Mouse (Mus musculus) 3134 (cell line): ENCODE results near the gene Igtp.
"Not testable (repeated sequence)": the region's sequence is repeated elsewhere in the genome, so short reads cannot be mapped to it uniquely, and the experiment has no call there.

Experiments used
- DNase-seq: peaks from one replicate; pipeline ENCODE4 v3.0.0-alpha.2; 2011; ENCODE audit warnings: low spot score; ENCODE audit not compliant: insufficient read length; ENCODE audit errors: extremely low read depth

The Igtp gene

GRCm38 (mm10) chr11:58199229-58200037 is at the start of gene Igtp, which contains the start of gene Irgm2:
Gene Igtp (plus strand): TSS chr11:58199556.
Gene Irgm2 (plus strand): TSS chr11:58199618.
- peak; percentile 62 for DNase-seq

- DNase-seq, result no peak
Measured at GRCm38 (mm10) chr11:58155458-58155857, 43.9 kb upstream of the Igtp start.

DNA sequence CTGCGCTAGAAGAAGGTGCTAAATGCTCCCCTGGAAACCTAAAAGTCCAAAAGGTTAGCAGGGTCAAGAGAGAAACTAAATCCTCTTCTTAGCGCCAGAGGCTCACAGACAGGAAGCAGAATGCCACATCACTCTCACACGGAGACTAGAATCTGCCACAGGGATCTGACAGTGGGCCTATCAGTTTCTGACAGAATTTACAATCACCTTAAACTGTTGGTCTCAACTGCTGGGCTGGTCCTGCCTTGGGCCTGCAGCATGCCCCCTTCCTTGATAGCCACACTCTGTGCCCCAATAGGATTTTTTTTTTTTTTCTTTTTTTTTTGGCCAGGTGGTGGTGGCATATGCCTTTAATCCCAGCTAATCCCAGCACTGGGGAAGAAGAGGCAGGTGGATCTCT is 42.5 kb upstream of the Igtp start:
- DNase-seq, result no peak

DNA sequence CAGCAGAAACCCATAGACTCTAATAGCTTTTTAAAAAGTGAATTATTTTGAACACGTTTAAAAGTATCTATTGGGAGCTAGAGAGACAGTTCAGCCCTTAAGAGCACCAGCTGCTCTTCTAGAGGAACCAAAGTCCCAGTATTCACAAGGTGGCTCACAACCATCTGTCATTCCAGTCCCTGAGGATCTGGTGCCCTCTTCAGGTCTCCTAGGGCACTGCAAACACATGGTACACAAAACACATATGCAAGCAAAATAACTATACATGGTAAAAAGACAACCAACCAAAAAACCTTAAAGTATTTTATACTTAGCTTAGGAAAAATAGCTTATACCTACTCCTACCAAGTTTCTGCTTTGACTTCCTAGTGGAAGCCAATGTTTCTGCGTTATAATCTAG is 34.3 kb upstream of the Igtp start:
- no peak for DNase-seq

DNA sequence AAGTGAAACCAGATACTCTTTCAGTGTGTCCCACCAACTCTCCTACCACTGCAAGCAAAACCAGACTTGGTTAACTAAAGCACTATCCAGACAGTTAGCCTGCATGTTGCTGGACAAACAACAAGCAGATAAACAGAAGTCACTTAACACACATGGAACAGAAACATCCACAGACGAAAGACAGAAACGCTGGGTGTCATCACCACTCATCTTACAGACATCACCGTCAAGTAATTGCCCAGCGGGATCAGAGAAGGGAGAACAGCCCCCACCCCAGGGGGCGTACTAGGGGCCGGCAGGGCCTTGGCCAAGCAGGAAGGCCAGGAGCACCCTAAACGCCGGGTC is 31.6 kb upstream of the Igtp start:
- no peak for DNase-seq

DNA sequence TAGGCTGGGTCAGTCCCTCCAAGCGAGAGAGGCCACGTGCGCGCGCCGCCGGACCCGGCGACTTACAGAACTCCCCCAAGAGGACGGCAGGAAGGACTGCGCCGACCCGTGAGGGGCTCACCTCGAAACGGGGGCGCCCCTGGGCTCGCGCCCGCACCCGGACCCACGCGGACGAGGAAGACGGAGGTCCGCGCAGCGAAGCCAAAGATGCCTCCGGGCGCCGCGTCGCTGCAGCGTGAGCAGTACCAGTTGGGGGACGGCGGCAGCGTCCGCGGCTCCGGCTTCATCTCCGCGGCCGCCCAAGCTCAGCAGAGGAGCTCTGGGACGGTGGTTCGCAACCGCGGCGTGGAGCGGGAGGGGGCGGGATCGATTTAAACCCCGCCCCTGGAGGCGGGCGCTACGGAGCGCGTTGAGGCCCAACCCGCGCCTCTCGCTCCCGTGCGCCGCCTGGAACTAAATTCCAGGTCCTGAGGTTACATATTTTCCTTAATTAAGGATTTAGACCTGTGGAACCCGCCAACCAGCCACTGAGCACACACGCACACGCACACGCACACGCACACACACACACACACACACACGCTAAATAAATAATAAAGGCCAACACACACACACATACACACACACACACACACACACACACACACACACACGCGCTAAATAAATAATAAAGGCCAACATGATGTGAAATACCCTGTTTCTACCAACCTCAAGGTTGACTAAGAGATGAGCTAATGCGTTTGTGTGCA is 31.0 kb upstream of the Igtp start, which contains the start of gene Gemin5:
Gemin5 (minus strand) TSS at position 373 of the 749 bp plus-strand sequence.
- peak; percentile 93 for DNase-seq

DNA sequence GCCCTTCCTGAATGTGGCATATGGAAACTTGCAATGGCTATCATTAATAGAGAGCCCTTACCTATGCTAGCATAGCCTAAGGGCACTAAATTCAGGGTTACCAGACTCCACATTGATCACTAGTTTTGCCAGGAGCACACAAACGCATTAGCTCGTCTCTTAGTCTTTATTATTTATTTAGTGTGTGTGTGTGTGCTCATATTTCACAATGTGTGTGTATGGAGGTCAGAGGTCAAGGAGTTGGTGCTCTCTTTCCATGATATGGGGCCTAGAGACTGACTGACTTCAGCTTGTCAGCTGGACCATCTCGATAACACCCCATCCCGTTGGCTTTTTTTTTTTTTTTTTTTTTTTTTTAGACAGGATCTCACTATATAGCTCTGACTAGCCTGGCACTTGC is 29.7 kb upstream of the Igtp start:
- DNase-seq, result no peak

DNA sequence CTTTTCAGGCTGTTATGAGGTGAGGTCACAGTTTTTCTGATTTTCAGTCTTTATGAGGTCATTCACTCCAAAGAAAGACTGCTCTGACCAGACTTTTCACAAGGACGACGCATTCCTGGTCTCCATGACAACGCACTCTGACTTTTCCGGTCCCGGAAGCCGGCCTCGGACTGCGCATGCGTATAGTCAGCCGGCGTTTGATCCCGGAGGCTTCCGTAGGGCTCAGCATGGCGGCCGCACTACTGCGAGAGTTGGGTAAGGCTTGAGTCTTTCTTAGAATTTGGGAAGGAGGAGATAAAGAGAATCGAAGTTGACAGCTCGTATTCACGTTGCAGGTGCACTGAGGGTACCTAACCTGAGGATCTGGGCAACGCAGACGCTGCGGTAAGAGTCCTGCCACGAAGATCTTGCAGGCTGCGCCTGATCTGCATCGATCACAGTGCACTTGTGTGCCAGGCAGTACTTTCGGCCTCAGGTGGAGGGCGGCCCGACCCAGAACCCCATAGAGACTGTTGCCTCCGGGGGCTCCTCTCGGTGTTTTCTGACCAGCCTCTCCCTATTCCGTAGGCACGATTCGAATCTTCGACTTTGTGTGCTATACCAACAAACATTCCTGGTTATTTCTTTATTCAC is 27.8 kb upstream of the Igtp start, which contains the start of gene Mrpl22:
Mrpl22 (plus strand) TSS at position 203 of the 633 bp plus-strand sequence.
- peak; percentile 94 for DNase-seq

- DNase-seq, result peak; percentile 60
Measured at GRCm38 (mm10) chr11:58179563-58179962, 19.8 kb upstream of the Igtp start.

DNA sequence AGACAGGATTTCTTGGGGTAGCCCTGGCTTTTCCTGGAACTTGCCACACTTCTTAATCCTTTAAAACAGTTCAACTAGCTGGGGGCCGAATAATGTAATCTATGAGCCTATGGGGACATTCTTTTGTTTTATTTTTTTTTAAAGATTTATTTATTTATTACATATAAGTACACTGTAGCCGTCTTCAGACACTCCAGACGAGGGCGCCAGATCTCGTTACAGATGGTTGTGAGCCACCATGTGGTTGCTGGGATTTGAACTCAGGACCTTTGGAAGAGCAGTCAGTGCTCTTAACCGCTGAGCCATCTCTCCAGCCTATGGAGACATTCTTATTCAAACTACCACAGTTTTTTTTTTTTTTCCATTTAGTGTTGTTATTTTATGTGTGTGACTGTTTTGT is 19.4 kb upstream of the Igtp start:
- not testable (repeated sequence) for DNase-seq

DNA sequence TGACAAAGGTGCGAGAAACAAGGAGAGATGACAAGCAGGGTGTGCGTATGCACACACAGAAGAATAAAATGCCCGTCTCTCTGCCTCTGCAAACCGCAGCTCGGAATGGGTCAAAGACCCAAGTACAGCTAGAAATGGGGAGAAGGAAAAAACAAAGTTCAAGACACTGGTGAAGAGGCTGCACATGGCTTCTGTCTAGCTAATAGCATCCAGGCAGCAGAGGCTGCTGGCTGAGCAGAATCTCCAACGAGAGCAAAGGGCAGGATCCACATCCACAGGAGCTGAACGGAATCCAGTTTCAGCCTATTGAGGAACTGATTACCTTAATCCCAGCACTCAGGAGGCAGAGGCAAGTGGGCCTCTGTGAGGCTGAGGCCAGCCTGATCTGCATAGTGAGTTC is 18.6 kb upstream of the Igtp start:
- no peak for DNase-seq

GRCm38 (mm10) chr11:58183579-58183978 is 15.8 kb upstream of the Igtp start:
- DNase-seq, result no peak

GRCm38 (mm10) chr11:58189675-58190074 is 9.7 kb upstream of the Igtp start:
- DNase-seq, result no peak

- no peak for DNase-seq
Measured at GRCm38 (mm10) chr11:58193326-58193725, 6.0 kb upstream of the Igtp start.

- DNase-seq, result no peak
Measured at GRCm38 (mm10) chr11:58193860-58194520, 5.4 kb upstream of the Igtp start.

- DNase-seq, result no peak
Measured at GRCm38 (mm10) chr11:58198663-58199062, 693 bp upstream of the Igtp start.

- no peak for DNase-seq
Measured at GRCm38 (mm10) chr11:58200226-58200625, 870 bp downstream of the Igtp start.

- DNase-seq, result no peak
Measured at GRCm38 (mm10) chr11:58201052-58201451, 1.7 kb downstream of the Igtp start.

- no peak for DNase-seq
Measured at GRCm38 (mm10) chr11:58210321-58210886, 11.0 kb downstream of the Igtp start.

DNA sequence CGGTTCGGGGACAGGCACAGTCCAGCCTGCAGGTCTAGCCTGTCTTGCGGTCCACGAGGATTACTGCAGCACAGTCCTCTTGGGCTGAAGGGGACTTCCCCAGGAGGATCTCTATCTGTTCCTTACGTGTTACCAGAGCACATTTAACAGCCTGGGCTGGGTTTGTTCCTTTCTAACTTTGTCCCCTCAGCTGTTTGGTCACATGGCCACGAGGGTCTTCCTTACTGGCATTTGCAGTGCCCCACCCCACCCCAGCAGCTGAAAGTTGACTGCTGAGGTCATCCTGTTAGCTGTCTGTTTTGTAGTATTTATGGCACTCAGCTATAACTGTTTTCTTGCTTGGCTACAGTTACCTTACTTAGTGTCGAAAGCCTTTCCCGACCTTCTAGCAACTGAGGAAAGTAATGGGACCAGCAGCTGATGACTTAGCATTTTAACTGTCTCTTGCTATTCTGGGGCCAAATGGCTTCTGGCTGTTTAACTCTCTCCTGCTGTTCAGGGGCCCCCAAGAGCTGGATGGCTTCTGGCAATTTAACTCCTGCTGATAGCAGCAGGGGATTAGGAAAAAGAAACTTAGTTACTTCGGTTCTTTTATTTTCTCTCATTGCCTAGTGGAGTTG is 11.8 kb downstream of the Igtp start:
- DNase-seq, result no peak
